Mouse (Mus musculus) heart, adult 8-10 months (tissue): Measurements from ENCODE around the gene Sox12. TPM values are rescaled to one million over a fixed set of nuclear protein-coding genes. Genes with fewer than 3 reads are reported as not detected.

Experiments used
- DNase-seq: peaks from one replicate; pipeline ENCODE4 v3.0.0; 2022; ENCODE audit warnings: low spot score
- total RNA-seq, 4 experiments: library from RNA; stranded (reverse); gene quantifications; 2 replicates each; pipeline ENCODE4 v1.2.4; 2022

Sox12 gene
- total RNA-seq, 4 experiments from 2014 or later: 5.5 to 8.5 (median 7.0) TPM

DNA sequence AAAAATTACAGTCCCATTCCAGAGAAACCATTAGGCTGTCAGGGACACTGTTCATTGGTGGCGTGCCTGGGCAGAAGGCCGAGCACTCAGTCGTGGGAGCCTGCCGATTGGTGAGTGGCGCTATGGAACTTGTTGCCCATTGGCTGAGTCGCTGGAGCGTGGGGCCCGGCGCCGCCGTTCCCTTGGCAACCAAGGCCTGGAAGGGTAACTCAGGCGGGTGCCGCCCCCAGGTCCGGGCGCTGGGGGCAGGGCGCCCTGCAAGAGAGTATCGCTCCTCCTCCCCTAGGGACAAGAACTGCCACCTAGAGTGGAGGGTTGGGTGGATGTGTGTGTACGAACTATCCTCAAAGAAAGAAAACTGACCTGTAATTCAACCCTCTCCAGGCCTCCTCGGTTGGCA lies 8.3 kb upstream of the Sox12 start:
- DNase-seq: peak; percentile 91

DNA sequence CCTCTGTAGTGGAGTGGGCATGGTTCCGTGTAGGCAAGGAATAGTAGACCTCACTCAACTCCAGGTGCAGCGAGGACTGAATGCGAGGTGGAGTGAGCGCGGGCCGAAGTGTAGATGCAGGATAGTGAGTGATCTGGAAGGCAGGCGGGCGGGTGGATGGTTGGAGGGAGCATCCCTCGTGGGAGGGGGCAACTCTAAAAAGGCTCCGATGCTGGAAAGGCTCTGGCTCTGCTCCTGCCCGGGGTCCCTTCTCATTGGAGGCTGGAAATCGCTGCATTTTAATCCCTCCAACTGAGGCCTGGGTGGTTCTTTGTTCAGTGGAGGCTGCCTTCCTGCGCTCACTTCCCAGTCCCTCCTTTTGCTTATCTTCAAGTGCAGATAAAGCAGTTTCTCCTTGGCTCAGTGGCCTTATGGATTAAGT lies 1.3 kb upstream of the Sox12 start:
- DNase-seq: no peak

DNA sequence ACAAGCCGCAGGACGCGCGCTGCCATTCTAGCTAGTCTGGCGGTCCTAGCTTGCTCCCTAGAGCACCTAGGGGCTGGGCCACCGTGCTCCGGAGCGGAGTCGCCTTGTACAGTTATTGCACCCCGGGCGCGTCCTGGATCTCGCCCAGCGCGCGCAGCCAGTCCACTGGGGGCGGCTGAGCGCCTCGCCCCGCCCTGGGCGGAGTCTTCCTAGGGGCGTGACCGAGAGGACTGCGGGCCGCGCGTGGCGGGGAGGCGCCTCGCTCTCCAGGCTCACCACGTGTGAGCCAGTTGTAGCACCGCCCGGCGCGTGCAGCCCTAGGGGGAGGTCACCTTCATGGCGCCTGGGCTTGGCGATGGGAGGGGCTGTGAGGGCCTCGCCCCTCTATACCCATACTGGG lies 828 bp upstream of the Sox12 start:
- peak; percentile 92 for DNase-seq

GRCm38 (mm10) chr2:152397004-152397589 lies 766 bp downstream of the Sox12 start:
- no peak for DNase-seq

- peak; percentile 77 for DNase-seq
Measured at GRCm38 (mm10) chr2:152396110-152397003, 1.5 kb downstream of the Sox12 start.

DNA sequence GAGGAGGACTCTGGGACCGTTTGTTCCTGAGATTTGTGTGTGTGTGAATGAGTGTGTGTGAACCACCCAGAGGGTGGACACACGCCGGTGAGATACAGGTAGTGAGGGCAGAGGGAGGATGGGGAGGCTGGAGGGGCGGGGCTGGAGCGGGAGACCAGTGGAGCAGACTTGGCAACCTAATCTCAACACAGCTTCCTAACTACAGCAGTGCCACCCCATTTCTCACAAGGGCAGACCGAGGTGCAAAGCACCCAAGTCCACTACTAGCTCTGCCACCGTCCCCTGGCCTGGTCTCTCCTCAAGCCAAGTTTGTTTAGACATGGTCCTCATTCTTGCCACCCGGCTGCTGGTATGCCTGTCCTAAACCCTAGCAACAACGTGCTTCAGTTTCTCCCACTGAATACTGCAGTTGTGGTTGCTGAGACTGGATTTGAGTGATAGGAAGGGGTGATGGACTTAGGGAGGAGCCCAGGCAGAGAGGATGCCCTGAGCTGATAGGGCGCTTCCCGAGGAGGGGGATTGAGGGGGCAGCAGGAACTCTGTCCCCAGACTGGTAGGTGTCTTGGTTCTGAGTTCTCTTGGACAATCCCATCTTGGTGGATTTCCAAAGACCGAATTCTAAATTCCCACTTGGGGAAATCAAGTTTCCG lies 2.5 kb downstream of the Sox12 start:
- DNase-seq: no peak

GRCm38 (mm10) chr2:152393225-152394017 lies 4.4 kb downstream of the Sox12 start:
- no peak for DNase-seq

GRCm38 (mm10) chr2:152392786-152393185 lies 5.1 kb downstream of the Sox12 start:
- DNase-seq: no peak

DNA sequence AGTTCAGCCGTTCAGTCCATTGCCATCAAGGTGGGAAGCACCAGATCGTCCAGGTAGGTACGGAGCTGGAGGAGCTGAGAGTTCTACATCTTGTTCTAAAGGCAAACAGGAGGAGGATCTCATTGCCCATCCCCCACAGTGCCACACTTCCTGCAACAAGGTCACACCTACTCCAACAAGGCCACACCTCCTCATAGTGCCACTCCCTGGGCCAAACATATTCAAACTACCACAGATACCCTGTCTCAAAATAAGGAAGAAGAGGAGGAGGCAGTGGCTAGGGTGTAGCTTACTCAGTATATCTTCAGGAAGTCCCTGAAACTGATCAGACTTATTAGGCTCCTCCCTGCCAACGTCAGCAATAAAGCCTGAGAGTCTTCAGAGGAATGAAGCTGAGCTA lies 13.7 kb downstream of the Sox12 start:
- DNase-seq: no peak

- DNase-seq: no peak
Measured at GRCm38 (mm10) chr2:152376345-152376741, 21.5 kb downstream of the Sox12 start, which contains the start of gene Nrsn2. TSS of gene Nrsn2 (minus strand) at chr2:152376638.

DNA sequence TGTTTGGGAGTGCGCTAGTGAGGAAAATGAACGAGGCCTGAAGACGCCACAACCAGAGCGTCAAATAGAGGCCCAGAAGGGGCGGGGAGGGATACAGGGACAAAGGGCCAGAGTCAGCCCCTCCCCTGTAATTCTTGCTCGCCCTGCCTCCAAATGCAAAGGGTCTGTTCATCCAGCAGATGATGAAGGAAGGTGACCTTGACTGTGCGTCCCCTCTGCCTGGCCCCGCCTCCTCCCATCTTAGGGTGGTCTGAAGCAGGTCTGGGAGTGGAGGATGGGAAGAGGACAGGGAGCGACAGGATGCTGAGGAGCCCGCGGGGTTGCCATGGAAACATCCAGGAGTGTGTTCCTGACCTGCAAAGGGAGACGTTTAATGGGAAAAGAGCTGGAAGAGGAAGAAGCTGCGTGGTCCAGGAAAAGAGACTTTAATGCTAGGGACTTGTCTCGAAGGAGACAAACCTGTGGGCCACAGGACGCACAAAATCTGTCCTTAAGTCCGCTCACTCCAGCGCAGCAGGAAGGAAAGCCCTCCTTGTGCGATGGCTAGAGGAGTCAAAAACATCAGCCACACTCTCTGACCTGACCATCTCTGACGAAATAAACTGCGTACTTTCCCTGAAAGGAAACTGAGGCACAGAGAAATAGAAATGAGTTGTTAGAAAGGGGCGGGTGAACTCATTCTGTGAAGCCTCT lies 22.1 kb downstream of the Sox12 start:
- no peak for DNase-seq

GRCm38 (mm10) chr2:152373547-152373946 lies 24.3 kb downstream of the Sox12 start:
- DNase-seq: no peak

- DNase-seq: no peak
Measured at GRCm38 (mm10) chr2:152372661-152373060, 25.2 kb downstream of the Sox12 start.

GRCm38 (mm10) chr2:152372104-152372503 lies 25.8 kb downstream of the Sox12 start:
- DNase-seq: no peak

- DNase-seq: peak; percentile 48
Measured at GRCm38 (mm10) chr2:152368532-152369140, 29.2 kb downstream of the Sox12 start.

- DNase-seq: no peak
Measured at GRCm38 (mm10) chr2:152367917-152368316, 29.9 kb downstream of the Sox12 start.

- DNase-seq: peak; percentile 75
Measured at GRCm38 (mm10) chr2:152363245-152364147, 34.4 kb downstream of the Sox12 start.

- DNase-seq: no peak
Measured at GRCm38 (mm10) chr2:152361193-152361592, 36.7 kb downstream of the Sox12 start.

- peak; percentile 90 for DNase-seq
Measured at GRCm38 (mm10) chr2:152360271-152360775, 37.5 kb downstream of the Sox12 start.
